Mouse (Mus musculus) cerebellum, adult 2 months (tissue): ENCODE measurements around the gene Hsdl1.

ENCODE experiments used
- CTCF ChIP-seq: fragments of 200-500 bp; IDR thresholded peaks from 2 replicates; pipeline ENCODE4 v1.5.1; 2011; ENCODE audit warnings: low read depth, mild to moderate bottlenecking, control low read depth, low read length, moderate library complexity, borderline replicate concordance; ENCODE audit not compliant: insufficient read depth
- POLR2A ChIP-seq: fragments of 200-500 bp; IDR thresholded peaks from 2 replicates; pipeline ENCODE4 v1.6.1; 2011; ENCODE audit warnings: low read length, control low read depth, borderline replicate concordance; ENCODE audit not compliant: insufficient read depth

DNA sequence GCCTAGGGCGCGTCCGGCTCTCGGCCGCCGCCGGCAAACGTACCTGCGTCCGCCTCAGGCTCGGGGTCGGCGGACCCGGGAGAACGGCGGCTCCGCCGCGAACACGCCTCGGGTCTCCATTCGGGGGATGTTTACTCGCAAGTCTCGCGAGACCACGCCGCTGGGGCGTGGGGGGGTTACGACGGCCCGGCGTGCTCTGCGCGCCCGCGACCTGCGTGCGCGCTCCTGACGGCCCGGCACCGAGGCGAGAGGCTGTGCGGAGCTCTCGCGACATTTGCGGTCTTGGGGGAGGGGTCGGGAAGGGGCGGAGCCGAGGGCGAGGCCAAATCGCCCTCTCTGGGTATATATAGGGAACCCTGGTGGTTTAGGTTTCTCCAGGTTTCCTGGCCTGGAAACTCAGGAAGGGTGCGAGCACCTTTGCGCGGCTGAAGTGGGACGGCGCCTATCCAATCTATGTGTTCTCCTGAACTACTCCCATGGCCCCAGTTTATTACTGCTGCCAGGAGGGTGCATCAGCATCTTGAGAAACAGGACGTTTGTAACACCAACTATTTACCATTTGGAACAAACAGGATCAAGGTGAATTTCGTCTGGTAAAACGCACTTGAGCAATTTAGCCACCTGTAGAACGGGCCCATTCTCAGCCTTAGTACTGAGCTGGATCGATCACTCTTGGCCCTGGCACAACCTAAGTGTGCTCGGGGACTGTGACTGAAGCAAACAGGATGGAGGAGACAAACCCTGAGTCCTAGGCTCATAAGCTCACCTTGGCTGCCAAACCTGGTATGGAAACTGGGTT, 16.2 kb downstream of the Hsdl1 start, which contains the start of gene Mbtps1:
- no peak for TF ChIP-seq CTCF
- TF ChIP-seq POLR2A: peak; percentile 74; the same call in 1 of the 2 replicates
